Mouse (Mus musculus) ovary, postnatal 14 days (tissue): ENCODE measurements around the gene Pdpn.

Experiments used
- DNase-seq: peaks from one replicate; pipeline ENCODE4 v3.0.0; 2022; ENCODE audit warnings: low spot score

Gene Pdpn

GRCm38 (mm10) chr4:143298431-143299315 lies 691 bp downstream of the Pdpn start:
- DNase-seq = no peak

- DNase-seq = no peak
These were observed 2.3 kb downstream of the Pdpn start for GRCm38 (mm10) chr4:143297016-143297556.

GRCm38 (mm10) chr4:143296153-143296552 lies 3.2 kb downstream of the Pdpn start:
- no peak for DNase-seq

GRCm38 (mm10) chr4:143294324-143294723 lies 5.0 kb downstream of the Pdpn start:
- DNase-seq = no peak

GRCm38 (mm10) chr4:143288880-143289279 lies 10.5 kb downstream of the Pdpn start:
- DNase-seq = no peak

GRCm38 (mm10) chr4:143288473-143288872 lies 10.9 kb downstream of the Pdpn start:
- no peak for DNase-seq

GRCm38 (mm10) chr4:143287065-143287464 lies 12.3 kb downstream of the Pdpn start:
- DNase-seq = no peak

GRCm38 (mm10) chr4:143280166-143280565 lies 19.2 kb downstream of the Pdpn start:
- no peak for DNase-seq

- no peak for DNase-seq
These were observed 19.7 kb downstream of the Pdpn start for GRCm38 (mm10) chr4:143279661-143280060.

- DNase-seq = no peak
These were observed 20.3 kb downstream of the Pdpn start for GRCm38 (mm10) chr4:143279016-143279415.

GRCm38 (mm10) chr4:143278429-143278871 lies 20.9 kb downstream of the Pdpn start:
- no peak for DNase-seq

GRCm38 (mm10) chr4:143277319-143277718 lies 22.0 kb downstream of the Pdpn start:
- DNase-seq = no peak

GRCm38 (mm10) chr4:143271571-143271970 lies 27.8 kb downstream of the Pdpn start:
- DNase-seq = no peak

- DNase-seq = no peak
These were observed 28.5 kb downstream of the Pdpn start for GRCm38 (mm10) chr4:143270903-143271302.

- DNase-seq = no peak
These were observed 36.7 kb downstream of the Pdpn start for GRCm38 (mm10) chr4:143262696-143263095.

GRCm38 (mm10) chr4:143259718-143260349 lies 39.5 kb downstream of the Pdpn start:
- no peak for DNase-seq

- DNase-seq = peak; percentile 61
These were observed 40.8 kb downstream of the Pdpn start for GRCm38 (mm10) chr4:143258517-143258916.

- no peak for DNase-seq
These were observed 41.4 kb downstream of the Pdpn start for GRCm38 (mm10) chr4:143257971-143258370.

GRCm38 (mm10) chr4:143255541-143255940 lies 43.8 kb downstream of the Pdpn start:
- DNase-seq = no peak

GRCm38 (mm10) chr4:143253356-143253755 lies 46.0 kb downstream of the Pdpn start:
- no peak for DNase-seq

GRCm38 (mm10) chr4:143248050-143248449 lies 51.3 kb downstream of the Pdpn start:
- DNase-seq = no peak

- no peak for DNase-seq
These were observed 58.1 kb downstream of the Pdpn start for GRCm38 (mm10) chr4:143241294-143241693.

GRCm38 (mm10) chr4:143239615-143240201 lies 59.7 kb downstream of the Pdpn start:
- no peak for DNase-seq
